Mouse (Mus musculus) erythroblast, embryonic 14.5 days (primary cell): Measurements from ENCODE around the gene Nln. TPM values are rescaled to one million over a fixed set of nuclear protein-coding genes. Genes with fewer than 3 reads are reported as not detected.

Experiments
- H3K27me3 ChIP-seq: 2 replicates; pipeline ENCODE4 v1.6.1; 2012; ENCODE audit warnings: inconsistent platforms; ENCODE audit not compliant: control insufficient read depth
- H3K36me3 ChIP-seq: 2 replicates; pipeline ENCODE4 v1.6.1; 2012; ENCODE audit warnings: mild to moderate bottlenecking, inconsistent platforms; ENCODE audit not compliant: control insufficient read depth
- H3K4me1 ChIP-seq: 2 replicates; pipeline ENCODE4 v1.6.1; 2012; ENCODE audit warnings: inconsistent platforms; ENCODE audit not compliant: control insufficient read depth
- H3K4me3 ChIP-seq: replicated peaks from 2 replicates; pipeline ENCODE3; 2012; ENCODE audit warnings: moderate library complexity, mild to moderate bottlenecking, inconsistent platforms
- H3K9me3 ChIP-seq: 2 replicates; pipeline ENCODE4 v1.6.1; 2012; ENCODE audit warnings: low read length, inconsistent platforms, mixed read lengths; ENCODE audit not compliant: control insufficient read depth
- GATA1 ChIP-seq: IDR thresholded peaks from 2 replicates; pipeline ENCODE4 v1.6.1; 2012; ENCODE audit warnings: low read length, inconsistent platforms, mixed read lengths
- TAL1 ChIP-seq: IDR thresholded peaks from 3 replicates; pipeline ENCODE4 v1.6.1; 2012; ENCODE audit warnings: low read length, inconsistent platforms, mixed read lengths
- polyA plus RNA-seq: library from polyadenylated mRNA; stranded (reverse); fragments of >175 nt; gene quantifications from 2 replicates; pipeline ENCODE4 v1.2.3, GENCODE M21; 2012

Gene Nln
- polyA plus RNA-seq, 1 experiment = 0.18 TPM

GRCm38 (mm10) chr13:104060231-104060630 is 49.2 kb downstream of the Nln start:
- Histone ChIP-seq H3K27me3 (no peaks in the 10 kb centered on the region), H3K4me1 (peaks cover 2% of the 10 kb centered on the region; the same call in 1 of the 2 replicates), H3K4me3 (no peak overlapping the region), H3K36me3 (no peaks in the 10 kb centered on the region), H3K9me3 (no peaks in the 10 kb centered on the region)
- TF ChIP-seq TAL1 (no peak), GATA1 (no peak)

GRCm38 (mm10) chr13:104059536-104059935 is 49.9 kb downstream of the Nln start:
- H3K27me3 ChIP-seq = no peaks in the 10 kb centered on the region
- H3K4me1 ChIP-seq = peaks cover 2% of the 10 kb centered on the region; the same call in 1 of the 2 replicates
- H3K4me3 ChIP-seq = no peak overlapping the region
- TF ChIP-seq TAL1 (no peak), GATA1 (no peak)
- no peaks in the 10 kb centered on the region for H3K9me3 ChIP-seq
- H3K36me3 ChIP-seq = no peaks in the 10 kb centered on the region

- H3K9me3 ChIP-seq = no peaks in the 10 kb centered on the region
- no peaks in the 10 kb centered on the region for H3K27me3 ChIP-seq
- TF ChIP-seq TAL1 = no peak
- TF ChIP-seq GATA1 = no peak
- H3K4me3 ChIP-seq = no peak overlapping the region
- peaks cover 2% of the 10 kb centered on the region; the same call in 1 of the 2 replicates for H3K4me1 ChIP-seq
- H3K36me3 ChIP-seq = no peaks in the 10 kb centered on the region
Observed at GRCm38 (mm10) chr13:104058761-104059160, 50.7 kb downstream of the Nln start.

- Histone ChIP-seq H3K9me3 (no peaks in the 10 kb centered on the region), H3K36me3 (no peaks in the 10 kb centered on the region), H3K4me1 (no peaks in the 10 kb centered on the region), H3K4me3 (no peak overlapping the region), H3K27me3 (no peaks in the 10 kb centered on the region)
- TF ChIP-seq TAL1 = no peak
- TF ChIP-seq GATA1 = no peak
Observed at GRCm38 (mm10) chr13:104052271-104052753, 57.1 kb downstream of the Nln start.

- no peak for TF ChIP-seq TAL1
- TF ChIP-seq GATA1 = no peak
- no peak overlapping the region for H3K4me3 ChIP-seq
- H3K9me3 ChIP-seq = no peaks in the 10 kb centered on the region
- peaks cover 7% of the 10 kb centered on the region for H3K4me1 ChIP-seq
- H3K36me3 ChIP-seq = no peaks in the 10 kb centered on the region; the same call in 1 of the 2 replicates
- no peaks in the 10 kb centered on the region for H3K27me3 ChIP-seq
Observed at GRCm38 (mm10) chr13:104048835-104049234, 60.6 kb downstream of the Nln start.

GRCm38 (mm10) chr13:104045108-104045507 is 64.3 kb downstream of the Nln start:
- H3K4me3 ChIP-seq = no peak overlapping the region
- no peaks in the 10 kb centered on the region for H3K27me3 ChIP-seq
- H3K4me1 ChIP-seq = peaks cover 22% of the 10 kb centered on the region
- TF ChIP-seq TAL1 (no peak), GATA1 (no peak)
- H3K9me3 ChIP-seq = no peaks in the 10 kb centered on the region
- no peaks in the 10 kb centered on the region; the same call in 1 of the 2 replicates for H3K36me3 ChIP-seq

GRCm38 (mm10) chr13:104044332-104044731 is 65.1 kb downstream of the Nln start:
- no peaks in the 10 kb centered on the region; the same call in 1 of the 2 replicates for H3K36me3 ChIP-seq
- H3K4me1 ChIP-seq = peaks cover 22% of the 10 kb centered on the region
- no peak overlapping the region for H3K4me3 ChIP-seq
- TF ChIP-seq GATA1 (no peak), TAL1 (no peak)
- no peaks in the 10 kb centered on the region for H3K27me3 ChIP-seq
- H3K9me3 ChIP-seq = no peaks in the 10 kb centered on the region

- no peaks in the 10 kb centered on the region; the same call in 1 of the 2 replicates for H3K36me3 ChIP-seq
- H3K4me3 ChIP-seq = no peak overlapping the region
- H3K4me1 ChIP-seq = peaks cover 22% of the 10 kb centered on the region
- TF ChIP-seq GATA1 = no peak
- TF ChIP-seq TAL1 = no peak
- no peaks in the 10 kb centered on the region for H3K27me3 ChIP-seq
- H3K9me3 ChIP-seq = no peaks in the 10 kb centered on the region
Observed at GRCm38 (mm10) chr13:104042738-104043137, 66.7 kb downstream of the Nln start.

GRCm38 (mm10) chr13:104041481-104041880 is 67.9 kb downstream of the Nln start:
- no peaks in the 10 kb centered on the region; the same call in 1 of the 2 replicates for H3K36me3 ChIP-seq
- peaks cover 29% of the 10 kb centered on the region for H3K4me1 ChIP-seq
- no peak overlapping the region for H3K4me3 ChIP-seq
- no peaks in the 10 kb centered on the region for H3K27me3 ChIP-seq
- no peak for TF ChIP-seq TAL1
- no peak for TF ChIP-seq GATA1
- no peaks in the 10 kb centered on the region for H3K9me3 ChIP-seq

- Histone ChIP-seq H3K4me1 (peaks cover 31% of the 10 kb centered on the region), H3K9me3 (no peaks in the 10 kb centered on the region), H3K36me3 (no peaks in the 10 kb centered on the region; the same call in 1 of the 2 replicates), H3K27me3 (no peaks in the 10 kb centered on the region), H3K4me3 (no peak overlapping the region)
- TF ChIP-seq GATA1 = no peak
- no peak for TF ChIP-seq TAL1
Observed at GRCm38 (mm10) chr13:104040950-104041349, 68.5 kb downstream of the Nln start.
